Mouse (Mus musculus) pancreas, adult 10 weeks (tissue): ENCODE results near the gene Zfp697. TPM values are rescaled to one million over a fixed set of nuclear protein-coding genes. Genes with fewer than 3 reads are reported as not detected.

Experiments used
- polyA plus RNA-seq: library from polyadenylated mRNA; stranded (reverse); fragments of 350-450 nt; fragmentation: Illumina TruSeq; extraction: RNeasy Lipid Tissue Mini Kit (QIAGEN cat#74804); gene quantifications from one replicate; pipeline ENCODE4 v1.2.3, GENCODE M21; 2015; ENCODE audit warnings: low read depth, low replicate concordance; ENCODE audit not compliant: insufficient read depth

Gene Zfp697
- polyA plus RNA-seq: 1.3 TPM

GRCm38 (mm10) chr3:98382246-98382939, at the start of gene Zfp697:
Gene Zfp697, plus strand, starts transcription at chr3:98382461.

GRCm38 (mm10) chr3:98339706-98340109, 42.6 kb upstream of the Zfp697 start, which contains the start of gene Phgdh:
Gene Phgdh, minus strand, starts transcription at chr3:98339990.

GRCm38 (mm10) chr3:98457026-98457425, 74.8 kb downstream of the Zfp697 start, which contains the start of gene Gm4450:
Gene Gm4450, minus strand, starts transcription at chr3:98457126.

DNA sequence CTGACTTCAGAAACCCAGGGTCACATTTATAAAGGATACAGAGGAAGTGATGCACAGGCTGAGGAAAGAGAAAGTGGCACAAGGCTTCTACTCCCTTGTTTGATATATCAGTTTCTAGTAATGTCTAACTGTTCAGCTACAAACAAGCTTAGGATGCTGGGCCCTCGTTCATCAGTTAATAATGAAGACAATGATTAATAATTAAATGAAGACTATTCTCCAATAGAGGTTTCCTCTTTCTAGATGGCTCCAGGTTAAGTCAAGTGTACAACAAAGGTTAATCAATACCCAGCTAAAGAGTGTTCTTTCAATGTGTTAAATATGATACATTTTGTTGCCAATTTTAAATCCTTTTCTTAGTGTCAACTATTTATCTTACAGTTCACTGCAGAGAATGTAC, 128.2 kb downstream of the Zfp697 start, which contains the start of gene Hsd3b4:
TSS of gene Hsd3b4 (minus strand) at position 101 of the 400 bp plus-strand sequence.

GRCm38 (mm10) chr3:98588707-98589106, 206.4 kb downstream of the Zfp697 start, which contains the start of gene Gm10681:
Gene Gm10681, minus strand, starts transcription at chr3:98588807.

GRCm38 (mm10) chr3:98630152-98630551, 247.9 kb downstream of the Zfp697 start, which contains the start of gene Hsd3b5:
Gene Hsd3b5, minus strand, starts transcription at chr3:98630252.

GRCm38 (mm10) chr3:98724376-98724775, 342.1 kb downstream of the Zfp697 start, which contains the start of gene Hsd3b2:
Gene Hsd3b2, minus strand, starts transcription at chr3:98724543.

Other genes starting within 250 kb of the Zfp697 start
- not detected for gene Adam30, start 221.8 kb upstream of the Zfp697 start, polyA plus RNA-seq
- not detected for gene Reg4, start 160.3 kb upstream of the Zfp697 start, polyA plus RNA-seq
- gene Hmgcs2, start 102.0 kb upstream of the Zfp697 start, polyA plus RNA-seq: 8.3 TPM
- gene Phgdh, start 42.5 kb upstream of the Zfp697 start, polyA plus RNA-seq: 59.2 TPM
- not detected for gene Gm4450, start 74.7 kb downstream of the Zfp697 start, polyA plus RNA-seq
- not detected for gene Hsd3b4, start 128.1 kb downstream of the Zfp697 start, polyA plus RNA-seq
- gene Gm10681, start 206.3 kb downstream of the Zfp697 start, polyA plus RNA-seq: not detected
- gene Hsd3b5, start 247.8 kb downstream of the Zfp697 start, polyA plus RNA-seq: not detected